ENCODE assay signal across 12 mouse cellular contexts in the genomic region with DNA sequence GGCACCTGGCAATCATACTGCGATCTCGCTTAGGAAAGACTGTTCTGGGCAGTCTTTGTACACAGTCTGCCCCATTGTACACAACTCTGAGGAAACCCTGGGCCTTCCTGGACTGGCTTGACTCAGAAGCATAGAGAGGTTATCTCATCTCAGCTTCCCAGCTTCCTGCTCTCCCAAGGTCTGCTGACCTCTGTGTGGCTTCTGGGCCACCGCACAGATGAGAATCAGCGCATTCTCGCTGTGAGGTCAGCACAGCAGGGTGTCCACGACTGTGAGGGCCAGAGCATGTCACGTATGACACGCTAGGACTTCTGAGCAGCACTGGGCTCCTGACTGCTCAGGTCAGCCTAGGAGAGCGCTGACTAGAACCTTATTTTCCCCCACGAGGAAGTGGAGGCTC. TPM values are rescaled to one million over a fixed set of nuclear protein-coding genes. Genes with fewer than 3 reads are reported as not detected.
A peak's percentile ranks its signal among the peaks of the same experiment; 100 is the strongest.
DNase-seq lines count a peak whose midpoint lies in the region; ATAC-seq and TF ChIP-seq lines count a peak whose summit lies in the region.
"Had no signal": no experiment of that assay in that cellular context is flagged by ENCODE, and none has a peak within 500 bp of the region (broad histone marks: within the 10 kb centered on the region; RNA-seq: fewer than 3 reads in every experiment).

No protein-coding gene starts in this region.

- no peak overlapping the region for H3K9ac ChIP-seq in kidney, postnatal 0 days (ENCODE audit: low read depth, low read length)

- H3K27ac ChIP-seq in kidney, postnatal 0 days = no peak overlapping the region
- no peak overlapping the region for H3K27ac ChIP-seq in kidney, adult 2 months (ENCODE audit: insufficient read depth, low read depth, low read length)

- WGBS in kidney, postnatal 0 days = 54% methylated on average over 10 of the region's 10 CpGs
- WGBS in kidney, adult 2 months = 59% methylated on average over 10 of the region's 10 CpGs

- DNase-seq in kidney, postnatal 0 days (ENCODE audit: low spot score) = no peak
- DNase-seq in kidney, adult 2 months = no peak
- peak; percentile 11 for DNase-seq in ZHBTc4 (ENCODE audit: low read depth, low spot score)
- DNase-seq in embryo, embryonic 9.5 days (ENCODE audit: extremely low spot score) = peak; percentile 12
- DNase-seq in mesoderm, embryonic 11.5 days (ENCODE audit: low read depth, low spot score) = peak; percentile 13
- DNase-seq in testis, postnatal 10 days (ENCODE audit: low spot score) = no peak
- DNase-seq: cerebellum, adult 18-20 months; kidney, postnatal 10 days had no signal

- no peaks in the 10 kb centered on the region for H3K27me3 ChIP-seq in kidney, postnatal 0 days (ENCODE audit: insufficient read depth, low read length)
- H3K27me3 ChIP-seq in kidney, adult 2 months (replicated peaks; ENCODE audit: control insufficient read depth, insufficient read depth, low read length) = no peaks in the 10 kb centered on the region

- ATAC-seq in kidney, postnatal 0 days (replicated peaks; ENCODE audit: low FRiP score, low read depth) = peak; percentile 74
- ATAC-seq in erythroid progenitor cell, adult 5-6 weeks (replicated peaks; ENCODE audit: low FRiP score, poor library complexity, severe bottlenecking) = no peak
- ATAC-seq: forebrain, embryonic 16.5 days; hindbrain, embryonic 16.5 days had no signal

- H3K4me1 ChIP-seq in kidney, postnatal 0 days (replicated peaks; ENCODE audit: insufficient read depth, low read length) = no peaks in the 10 kb centered on the region
- peaks cover 3% of the 10 kb centered on the region; the same call in 1 of the 2 replicates for H3K4me1 ChIP-seq in kidney, adult 2 months (ENCODE audit: control insufficient read depth, insufficient read depth, low read length)

- TF ChIP-seq CTCF in kidney, postnatal 0 days (IDR thresholded peaks at IDR 0.05; ENCODE audit: low read depth) = no peak
- no peak for TF ChIP-seq CTCF in kidney, adult 2 months (conservative IDR thresholded peaks at IDR 0.05; ENCODE audit: insufficient read depth, insufficient read length, low read depth, low read length)

- no peaks in the 10 kb centered on the region for H3K36me3 ChIP-seq in kidney, postnatal 0 days (ENCODE audit: insufficient read depth, low read length)
- H3K36me3 ChIP-seq in kidney, adult 2 months (ENCODE audit: control insufficient read depth, insufficient read depth, low read length) = no peaks in the 10 kb centered on the region

- no peaks in the 10 kb centered on the region for H3K9me3 ChIP-seq in kidney, postnatal 0 days (replicated peaks; ENCODE audit: low read length)

- TF ChIP-seq POLR2A in kidney, adult 2 months (IDR thresholded peaks at IDR 0.05; ENCODE audit: low read depth, low read length) = no peak

- no peak overlapping the region for H3K4me2 ChIP-seq in kidney, postnatal 0 days (ENCODE audit: low read length)

- no peak overlapping the region for H3K4me3 ChIP-seq in kidney, postnatal 0 days (replicated peaks; ENCODE audit: low read depth, low read length)
- H3K4me3 ChIP-seq in kidney, adult 2 months (ENCODE audit: insufficient read depth, low read depth, low read length) = no peak overlapping the region

RNA-seq across cellular contexts. Expression of gene Hsd17b2, which starts 29.3 kb away (rescaled TPM):
- polyA plus RNA-seq in kidney, postnatal 0 days (2015; fragmentation: Nextera tagmentation; extraction: Ambion mirVana) = 23.0 and 29.2 TPM in 2 replicates
- 3.0 and 4.2 TPM in 2 replicates for polyA plus RNA-seq in kidney, adult 2 months (2012; rRNA removed)
- total RNA-seq in erythroid progenitor cell, adult 5-6 weeks (2015; ENCODE audit: low replicate concordance) = not detected in 2 replicates
- 2.1 TPM in 1 of 2 replicates, not detected in the other for total RNA-seq in erythroid progenitor cell, adult 5-6 weeks (2017; ENCODE audit: low replicate concordance)
- total RNA-seq: granulocyte monocyte progenitor cell, adult 5-6 weeks had no signal
- polyA plus RNA-seq: forebrain, embryonic 16.5 days had no signal

RNA-seq across cellular contexts. Expression of gene Sdr42e1, which starts 57.5 kb away (rescaled TPM):
- 3.5 and 4.1 TPM in 2 replicates for polyA plus RNA-seq in kidney, postnatal 0 days (2015; fragmentation: Nextera tagmentation; extraction: Ambion mirVana)
- polyA plus RNA-seq in kidney, adult 2 months (2012; rRNA removed) = 6.6 and 7.4 TPM in 2 replicates
- total RNA-seq in erythroid progenitor cell, adult 5-6 weeks (2015; ENCODE audit: low replicate concordance) = 1.4 TPM in 1 of 2 replicates, not detected in the other
- total RNA-seq in erythroid progenitor cell, adult 5-6 weeks (2017; ENCODE audit: low replicate concordance) = 0.77 TPM in 1 of 2 replicates, not detected in the other

Comparison
In these comparisons a context has a peak if more than half of its experiments do, and no peak if none do; other contexts are left out.
1. DNase-seq: peak in ZHBTc4 (single experiment), embryo, embryonic 9.5 days (single experiment) and mesoderm, embryonic 11.5 days (single experiment); none in kidney, postnatal 0 days (single experiment), kidney, adult 2 months (single experiment) and testis, postnatal 10 days (single experiment).